Comparison of ENCODE assay signal across 12 mouse cellular contexts in the genomic region with DNA sequence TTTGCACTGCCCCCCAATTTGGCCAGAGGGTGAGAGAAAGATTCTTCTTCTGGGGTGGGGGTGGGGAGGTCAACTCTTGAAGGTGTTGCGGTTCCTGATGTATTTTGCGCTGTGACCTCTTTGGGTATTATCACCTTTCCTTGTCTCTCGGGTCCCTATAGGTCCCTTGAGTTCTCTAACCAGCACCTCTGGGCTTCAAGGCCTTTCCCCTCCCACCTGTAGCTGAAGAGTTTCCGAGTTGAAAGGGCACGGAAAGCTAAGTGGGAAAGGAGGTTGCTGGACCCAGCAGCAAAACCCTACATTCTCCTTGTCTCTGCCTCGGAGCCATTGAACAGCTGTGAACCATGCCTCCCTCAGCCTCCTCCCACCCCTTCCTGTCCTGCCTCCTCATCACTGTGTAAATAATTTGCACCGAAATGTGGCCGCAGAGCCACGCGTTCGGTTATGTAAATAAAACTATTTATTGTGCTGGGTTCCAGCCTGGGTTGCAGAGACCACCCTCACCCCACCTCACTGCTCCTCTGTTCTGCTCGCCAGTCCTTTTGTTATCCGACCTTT. TPM values are rescaled to one million over a fixed set of nuclear protein-coding genes. Genes with fewer than 3 reads are reported as not detected.
DNase-seq lines count a peak whose midpoint lies in the region; ATAC-seq lines count a peak whose summit lies in the region.
"Had no signal": no experiment of that assay in that cellular context is flagged by ENCODE, and none has a peak within 500 bp of the region (broad histone marks: within the 10 kb centered on the region; RNA-seq: fewer than 3 reads in every experiment).

No protein-coding gene starts in this region.

- ATAC-seq in forebrain, embryonic 11.5 days (replicated peaks; ENCODE audit: low FRiP score), result no peak
- no peak for ATAC-seq in hindbrain, embryonic 11.5 days (ENCODE audit: low FRiP score)
- no peak for ATAC-seq in midbrain, embryonic 12.5 days (ENCODE audit: low FRiP score, low read depth)

- no peak overlapping the region for H3K9ac ChIP-seq in forebrain, embryonic 11.5 days (ENCODE audit: low read length)
- H3K9ac ChIP-seq in hindbrain, embryonic 11.5 days (ENCODE audit: low read depth, low read length), result no peak overlapping the region
- H3K9ac ChIP-seq in midbrain, embryonic 12.5 days (replicated peaks), result no peak overlapping the region

- peaks cover 100% of the 10 kb centered on the region for H3K27me3 ChIP-seq in forebrain, embryonic 10.5 days (ENCODE audit: poor library complexity, severe bottlenecking)
- peaks cover 93% of the 10 kb centered on the region for H3K27me3 ChIP-seq in forebrain, embryonic 11.5 days (ENCODE audit: control insufficient read depth, insufficient read depth, low read length)
- peaks cover 96% of the 10 kb centered on the region for H3K27me3 ChIP-seq in hindbrain, embryonic 11.5 days (ENCODE audit: control insufficient read depth, insufficient read depth, low read length)
- H3K27me3 ChIP-seq in midbrain, embryonic 12.5 days, result peaks cover 100% of the 10 kb centered on the region

- H3K9me3 ChIP-seq in forebrain, embryonic 10.5 days, result no peaks in the 10 kb centered on the region
- no peaks in the 10 kb centered on the region for H3K9me3 ChIP-seq in forebrain, embryonic 11.5 days (ENCODE audit: control insufficient read depth, low read length)
- H3K9me3 ChIP-seq in hindbrain, embryonic 11.5 days (ENCODE audit: control insufficient read depth, low read length), result no peaks in the 10 kb centered on the region
- H3K9me3 ChIP-seq in midbrain, embryonic 12.5 days, result no peaks in the 10 kb centered on the region

- no peak overlapping the region for H3K27ac ChIP-seq in forebrain, embryonic 10.5 days
- H3K27ac ChIP-seq in forebrain, embryonic 11.5 days (ENCODE audit: low read depth, low read length), result no peak overlapping the region
- H3K27ac ChIP-seq in hindbrain, embryonic 11.5 days (ENCODE audit: low read depth, low read length), result no peak overlapping the region
- H3K27ac ChIP-seq in midbrain, embryonic 12.5 days (replicated peaks), result no peak overlapping the region

- peaks cover 72% of the 10 kb centered on the region for H3K4me1 ChIP-seq in forebrain, embryonic 10.5 days
- peaks cover 23% of the 10 kb centered on the region for H3K4me1 ChIP-seq in forebrain, embryonic 11.5 days (replicated peaks; ENCODE audit: control insufficient read depth, insufficient read depth, low read length)
- peaks cover 23% of the 10 kb centered on the region for H3K4me1 ChIP-seq in hindbrain, embryonic 11.5 days (replicated peaks; ENCODE audit: control insufficient read depth, insufficient read depth, low read length)
- H3K4me1 ChIP-seq in midbrain, embryonic 12.5 days, result peaks cover 49% of the 10 kb centered on the region

- 6% methylated on average over 13 of the region's 13 CpGs for WGBS in forebrain, embryonic 10.5 days
- 2% methylated on average over 13 of the region's 13 CpGs for WGBS in forebrain, embryonic 11.5 days
- WGBS in hindbrain, embryonic 11.5 days, result 3% methylated on average over 13 of the region's 13 CpGs
- WGBS in midbrain, embryonic 12.5 days, result 5% methylated on average over 13 of the region's 13 CpGs

- no peak for DNase-seq in forebrain, embryonic 10.5 days (ENCODE audit: extremely low spot score, low spot score)
- DNase-seq in forebrain, embryonic 11.5 days (ENCODE audit: low spot score), result no peak
- DNase-seq in 416B (ENCODE audit: low read depth), result peak; percentile 54
- DNase-seq in hindbrain, embryonic 11.5 days (ENCODE audit: low spot score), result peak; percentile 37
- no peak for DNase-seq in adrenal gland, adult 18-20 months (ENCODE audit: low spot score in 2 of 2)
- DNase-seq in thymus, postnatal 25 days, result no peak
- DNase-seq in ovary, postnatal 10 days (ENCODE audit: low spot score), result no peak
- DNase-seq: gastrocnemius, postnatal 36 days; kidney, adult 9 months had no signal

- H3K4me2 ChIP-seq in forebrain, embryonic 11.5 days (ENCODE audit: low read depth, low read length, severe bottlenecking), result no peak overlapping the region
- H3K4me2 ChIP-seq in hindbrain, embryonic 11.5 days (replicated peaks; ENCODE audit: low read depth, low read length), result peak overlapping the region; percentile 26; the same call in 1 of the 2 replicates
- peak overlapping the region; percentile 42 for H3K4me2 ChIP-seq in midbrain, embryonic 12.5 days (replicated peaks)

- H3K4me3 ChIP-seq in forebrain, embryonic 10.5 days, result peak overlapping the region; percentile 7; the same call in 1 of the 2 replicates
- no peak overlapping the region for H3K4me3 ChIP-seq in forebrain, embryonic 11.5 days (ENCODE audit: low read depth, low read length)
- peak overlapping the region; percentile 16; the same call in 1 of the 2 replicates for H3K4me3 ChIP-seq in hindbrain, embryonic 11.5 days (ENCODE audit: low read depth, low read length)
- H3K4me3 ChIP-seq in midbrain, embryonic 12.5 days, result peak overlapping the region; percentile 29; the same call in 1 of the 2 replicates

- no peaks in the 10 kb centered on the region for H3K36me3 ChIP-seq in forebrain, embryonic 10.5 days (replicated peaks)
- H3K36me3 ChIP-seq in forebrain, embryonic 11.5 days (ENCODE audit: control insufficient read depth, insufficient read depth, low read length), result no peaks in the 10 kb centered on the region
- no peaks in the 10 kb centered on the region for H3K36me3 ChIP-seq in hindbrain, embryonic 11.5 days (ENCODE audit: control insufficient read depth, insufficient read depth, low read length)
- H3K36me3 ChIP-seq in midbrain, embryonic 12.5 days, result no peaks in the 10 kb centered on the region

RNA-seq across cellular contexts. Expression of a gene that starts 3.6 kb away (rescaled TPM):
- polyA plus RNA-seq in forebrain, embryonic 10.5 days (2016; fragmentation: Nextera tagmentation; extraction: Ambion mirVana), result 0.49 and 1.3 TPM in 2 replicates
- 0.47 and 0.68 TPM in 2 replicates for polyA plus RNA-seq in forebrain, embryonic 11.5 days (2014; fragmentation: Nextera tagmentation; extraction: Ambion mirVana)
- polyA plus RNA-seq in hindbrain, embryonic 11.5 days (2014; fragmentation: Nextera tagmentation; extraction: Ambion mirVana), result 8.0 and 9.5 TPM in 2 replicates
- 8.7 and 13.1 TPM in 2 replicates for polyA plus RNA-seq in midbrain, embryonic 12.5 days (2016; fragmentation: Nextera tagmentation; extraction: Ambion mirVana)
- total RNA-seq in adrenal gland, adult 18-20 months (2021), result not detected
- total RNA-seq: gastrocnemius, postnatal 36 days; left cerebral cortex, postnatal 36 days had no signal
- polyA plus RNA-seq: small intestine, adult 2 months had no signal

RNA-seq across cellular contexts. Expression of a gene that starts 15.3 kb away (rescaled TPM):
- 0.12 and 0.33 TPM in 2 replicates for polyA plus RNA-seq in forebrain, embryonic 10.5 days (2016; fragmentation: Nextera tagmentation; extraction: Ambion mirVana)
- polyA plus RNA-seq in forebrain, embryonic 11.5 days (2014; fragmentation: Nextera tagmentation; extraction: Ambion mirVana), result 0.41 and 0.43 TPM in 2 replicates
- 0.54 and 0.57 TPM in 2 replicates for polyA plus RNA-seq in hindbrain, embryonic 11.5 days (2014; fragmentation: Nextera tagmentation; extraction: Ambion mirVana)
- 0.14 and 0.34 TPM in 2 replicates for polyA plus RNA-seq in midbrain, embryonic 12.5 days (2016; fragmentation: Nextera tagmentation; extraction: Ambion mirVana)
- 1 to 10 TPM in 1 of 2 experiments, under 1 TPM in 1; 0.36 to 3.1 TPM for total RNA-seq in adrenal gland, adult 18-20 months (2021)

RNA-seq across cellular contexts. Expression of a gene that starts 16.1 kb away (rescaled TPM):
- 0.10 TPM in 1 of 2 replicates, not detected in the other for polyA plus RNA-seq in forebrain, embryonic 10.5 days (2016; fragmentation: Nextera tagmentation; extraction: Ambion mirVana)
- not detected in 2 replicates for polyA plus RNA-seq in forebrain, embryonic 11.5 days (2014; fragmentation: Nextera tagmentation; extraction: Ambion mirVana)
- 0.35 and 0.60 TPM in 2 replicates for polyA plus RNA-seq in hindbrain, embryonic 11.5 days (2014; fragmentation: Nextera tagmentation; extraction: Ambion mirVana)
- polyA plus RNA-seq in midbrain, embryonic 12.5 days (2016; fragmentation: Nextera tagmentation; extraction: Ambion mirVana), result 0.61 and 1.3 TPM in 2 replicates
- total RNA-seq in adrenal gland, adult 18-20 months (2021), result not detected
- polyA plus RNA-seq: small intestine, adult 2 months had no signal

RNA-seq across cellular contexts. Expression of a gene that starts 30.2 kb away (rescaled TPM):
- 42.1 and 42.5 TPM in 2 replicates for polyA plus RNA-seq in forebrain, embryonic 10.5 days (2016; fragmentation: Nextera tagmentation; extraction: Ambion mirVana)
- 38.1 and 41.4 TPM in 2 replicates for polyA plus RNA-seq in forebrain, embryonic 11.5 days (2014; fragmentation: Nextera tagmentation; extraction: Ambion mirVana)
- 32.3 and 33.2 TPM in 2 replicates for polyA plus RNA-seq in hindbrain, embryonic 11.5 days (2014; fragmentation: Nextera tagmentation; extraction: Ambion mirVana)
- 56.0 and 64.4 TPM in 2 replicates for polyA plus RNA-seq in midbrain, embryonic 12.5 days (2016; fragmentation: Nextera tagmentation; extraction: Ambion mirVana)
- 100 to 1,000 TPM; 104 to 145 TPM for total RNA-seq in adrenal gland, adult 18-20 months (2021)

RNA-seq across cellular contexts. Expression of a gene that starts 38.1 kb away (rescaled TPM):
- 90.4 and 93.5 TPM in 2 replicates for polyA plus RNA-seq in forebrain, embryonic 10.5 days (2016; fragmentation: Nextera tagmentation; extraction: Ambion mirVana)
- polyA plus RNA-seq in forebrain, embryonic 11.5 days (2014; fragmentation: Nextera tagmentation; extraction: Ambion mirVana), result 89.4 and 92.5 TPM in 2 replicates
- polyA plus RNA-seq in hindbrain, embryonic 11.5 days (2014; fragmentation: Nextera tagmentation; extraction: Ambion mirVana), result 65.9 and 70.6 TPM in 2 replicates
- 83.1 and 85.9 TPM in 2 replicates for polyA plus RNA-seq in midbrain, embryonic 12.5 days (2016; fragmentation: Nextera tagmentation; extraction: Ambion mirVana)
- total RNA-seq in adrenal gland, adult 18-20 months (2021), result 10 to 100 TPM; 64.0 to 71.5 TPM

Comparison
In these comparisons a context has a peak if more than half of its experiments do, and no peak if none do; other contexts are left out.
1. DNase-seq: peak in 416B (single experiment) and hindbrain, embryonic 11.5 days (single experiment); none in forebrain, embryonic 10.5 days (single experiment), forebrain, embryonic 11.5 days (single experiment), adrenal gland, adult 18-20 months (0 of 2), thymus, postnatal 25 days (single experiment) and ovary, postnatal 10 days (single experiment).